Mouse (Mus musculus): ENCODE measurements around the gene Pten. TPM values are rescaled to one million over a fixed set of nuclear protein-coding genes. Genes with fewer than 3 reads are reported as not detected.
A peak's percentile ranks its signal among the peaks of the same experiment; 100 is the strongest.

Pten gene
- polyA plus RNA-seq, 1 experiment from 2014 or later: 12.9 TPM

DNA sequence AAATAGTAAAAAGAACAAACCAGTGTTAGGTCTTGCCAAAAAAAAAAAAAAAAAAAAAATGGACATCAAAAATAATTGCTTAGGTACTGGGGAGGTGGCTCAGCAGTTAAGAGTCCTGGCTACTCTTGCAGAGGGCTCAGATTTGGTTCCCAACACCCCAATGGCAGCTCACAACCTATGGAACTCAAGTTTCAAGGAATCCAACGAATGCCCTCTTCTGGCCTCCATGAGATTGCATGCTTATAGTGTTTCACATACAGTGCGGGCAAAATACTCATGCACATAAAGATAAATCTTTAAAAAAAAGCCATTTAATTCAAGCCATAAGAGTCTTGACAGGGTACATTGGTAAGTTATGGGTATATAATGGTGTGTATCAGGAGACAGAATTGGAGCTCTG is 72.6 kb downstream of the Pten start:
- H3K4me3 ChIP-seq (replicated peaks): no peak overlapping the region
- WGBS: 83% methylated on average over 2 of the region's 2 CpGs
- no peaks in the 10 kb centered on the region for H3K27me3 ChIP-seq (replicated peaks)
- H3K36me3 ChIP-seq: no peaks in the 10 kb centered on the region
- H3K4me1 ChIP-seq: no peaks in the 10 kb centered on the region
- H3K4me2 ChIP-seq: no peak overlapping the region
- no peak overlapping the region for H3K9ac ChIP-seq (replicated peaks)
- no peak overlapping the region for H3K27ac ChIP-seq (replicated peaks)
- ATAC-seq (ENCODE audit: low FRiP score): no peak
- H3K9me3 ChIP-seq (replicated peaks): no peaks in the 10 kb centered on the region

DNA sequence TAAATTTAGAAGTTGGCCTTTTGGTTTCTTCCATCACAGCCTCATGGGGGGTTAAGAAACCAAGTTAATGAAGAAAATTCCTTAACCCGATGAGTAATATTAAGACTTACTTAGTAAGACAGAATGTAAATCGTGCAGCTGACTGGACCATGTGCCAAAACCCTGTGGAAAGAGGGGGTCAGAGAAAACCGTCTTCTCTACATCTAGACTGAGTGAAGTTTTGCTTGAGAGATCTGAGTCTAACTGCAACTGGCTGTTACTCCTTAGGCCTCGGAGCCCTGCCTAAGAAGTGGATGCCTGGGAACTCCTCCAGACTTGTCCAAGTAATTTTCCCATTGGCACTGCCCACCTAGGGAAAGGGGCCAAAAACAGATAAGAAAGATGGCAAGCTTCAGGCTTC is 74.0 kb downstream of the Pten start:
- Histone ChIP-seq H3K27me3 (replicated peaks) (no peaks in the 10 kb centered on the region), H3K9me3 (replicated peaks) (no peaks in the 10 kb centered on the region), H3K4me2 (no peak overlapping the region), H3K27ac (replicated peaks) (no peak overlapping the region), H3K4me3 (replicated peaks) (no peak overlapping the region), H3K36me3 (no peaks in the 10 kb centered on the region), H3K9ac (replicated peaks) (no peak overlapping the region), H3K4me1 (no peaks in the 10 kb centered on the region)
- no peak for ATAC-seq (ENCODE audit: low FRiP score)
- 92% methylated on average over 4 of the region's 4 CpGs for WGBS

- H3K4me1 ChIP-seq: no peaks in the 10 kb centered on the region
- H3K36me3 ChIP-seq: no peaks in the 10 kb centered on the region
- 91% methylated on average over 6 of the region's 6 CpGs for WGBS
- no peak overlapping the region for H3K27ac ChIP-seq (replicated peaks)
- H3K4me3 ChIP-seq (replicated peaks): no peak overlapping the region
- H3K9me3 ChIP-seq (replicated peaks): no peaks in the 10 kb centered on the region
- no peaks in the 10 kb centered on the region for H3K27me3 ChIP-seq (replicated peaks)
- no peak overlapping the region for H3K9ac ChIP-seq (replicated peaks)
- no peak for ATAC-seq (ENCODE audit: low FRiP score)
- H3K4me2 ChIP-seq: no peak overlapping the region
Observed at GRCm38 (mm10) chr19:32840491-32840890, 83.2 kb downstream of the Pten start.

GRCm38 (mm10) chr19:32844486-32844885 is 87.2 kb downstream of the Pten start:
- WGBS: 90% methylated on average over 5 of the region's 5 CpGs
- no peaks in the 10 kb centered on the region for H3K27me3 ChIP-seq (replicated peaks)
- H3K4me2 ChIP-seq: no peak overlapping the region
- H3K9me3 ChIP-seq (replicated peaks): no peaks in the 10 kb centered on the region
- no peak overlapping the region for H3K27ac ChIP-seq (replicated peaks)
- no peak overlapping the region for H3K9ac ChIP-seq (replicated peaks)
- no peaks in the 10 kb centered on the region for H3K36me3 ChIP-seq
- no peak for ATAC-seq (ENCODE audit: low FRiP score)
- no peaks in the 10 kb centered on the region for H3K4me1 ChIP-seq
- H3K4me3 ChIP-seq (replicated peaks): no peak overlapping the region

GRCm38 (mm10) chr19:32848041-32848440 is 90.7 kb downstream of the Pten start:
- ATAC-seq (ENCODE audit: low FRiP score): no peak
- H3K4me1 ChIP-seq: no peaks in the 10 kb centered on the region
- H3K27ac ChIP-seq (replicated peaks): no peak overlapping the region
- no peaks in the 10 kb centered on the region for H3K27me3 ChIP-seq (replicated peaks)
- WGBS: 80% methylated on average over 3 of the region's 3 CpGs
- no peaks in the 10 kb centered on the region for H3K36me3 ChIP-seq
- no peak overlapping the region for H3K4me3 ChIP-seq (replicated peaks)
- no peak overlapping the region for H3K9ac ChIP-seq (replicated peaks)
- no peaks in the 10 kb centered on the region for H3K9me3 ChIP-seq (replicated peaks)
- H3K4me2 ChIP-seq: no peak overlapping the region

- H3K4me1 ChIP-seq: no peaks in the 10 kb centered on the region
- WGBS: 72% methylated on average over 3 of the region's 3 CpGs
- no peaks in the 10 kb centered on the region for H3K36me3 ChIP-seq
- no peaks in the 10 kb centered on the region for H3K27me3 ChIP-seq (replicated peaks)
- H3K4me2 ChIP-seq: no peak overlapping the region
- H3K27ac ChIP-seq (replicated peaks): no peak overlapping the region
- no peak for ATAC-seq (ENCODE audit: low FRiP score)
- no peak overlapping the region for H3K9ac ChIP-seq (replicated peaks)
- no peaks in the 10 kb centered on the region for H3K9me3 ChIP-seq (replicated peaks)
- no peak overlapping the region for H3K4me3 ChIP-seq (replicated peaks)
Observed at GRCm38 (mm10) chr19:32852306-32852705, 95.0 kb downstream of the Pten start.

DNA sequence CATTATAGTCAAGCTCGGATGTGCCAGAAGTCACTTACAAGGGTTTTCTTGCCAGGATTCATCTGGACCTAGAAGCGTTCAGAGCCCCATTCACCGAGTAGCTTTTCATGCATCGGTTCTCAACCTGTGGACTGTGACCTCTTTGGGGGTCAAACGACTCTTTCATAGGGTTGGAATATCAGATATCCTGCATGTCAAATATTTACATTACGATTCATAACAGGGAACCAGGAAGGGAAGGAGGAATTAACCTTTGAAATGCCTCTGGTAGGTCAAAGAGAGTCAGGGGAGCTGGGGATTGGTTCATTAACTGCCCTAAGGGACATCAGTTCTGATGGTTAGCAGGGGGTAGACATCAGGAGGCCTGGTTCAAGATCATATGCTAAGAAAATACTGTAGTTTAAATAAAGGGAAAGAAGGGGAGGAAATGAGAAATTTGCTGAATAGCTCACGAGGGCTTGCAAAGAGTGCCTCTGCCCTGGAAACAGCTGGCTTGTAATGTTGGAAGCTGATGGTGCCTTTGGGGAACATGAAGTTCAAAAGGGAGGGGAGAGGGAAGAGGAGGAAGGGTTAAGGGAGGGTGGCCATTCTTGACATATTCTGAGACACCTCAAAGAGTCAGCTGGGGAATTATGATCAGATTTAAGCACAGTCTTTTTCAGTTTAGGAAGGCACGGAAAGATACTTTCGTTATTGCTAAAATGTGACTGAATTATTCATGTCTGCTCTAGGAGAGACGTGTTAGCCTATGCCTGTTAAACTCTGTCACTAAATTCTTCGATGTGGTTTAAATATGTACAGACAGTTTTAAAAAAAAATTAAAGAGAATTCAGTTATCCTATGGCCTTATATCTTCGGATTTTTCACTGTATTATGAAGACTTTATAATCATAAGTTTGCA is 104.6 kb downstream of the Pten start:
- no peak overlapping the region for H3K9ac ChIP-seq (replicated peaks)
- no peaks in the 10 kb centered on the region for H3K36me3 ChIP-seq
- H3K4me3 ChIP-seq (replicated peaks): no peak overlapping the region
- no peak overlapping the region for H3K4me2 ChIP-seq
- H3K27ac ChIP-seq (replicated peaks): no peak overlapping the region
- H3K27me3 ChIP-seq (replicated peaks): no peaks in the 10 kb centered on the region
- H3K9me3 ChIP-seq (replicated peaks): no peaks in the 10 kb centered on the region
- peaks cover 8% of the 10 kb centered on the region for H3K4me1 ChIP-seq
- no peak for ATAC-seq (ENCODE audit: low FRiP score)
- WGBS: 74% methylated on average over 12 of the region's 12 CpGs

- no peaks in the 10 kb centered on the region for H3K27me3 ChIP-seq (replicated peaks)
- H3K27ac ChIP-seq (replicated peaks): no peak overlapping the region
- ATAC-seq (ENCODE audit: low FRiP score): no peak
- H3K4me3 ChIP-seq (replicated peaks): peak overlapping the region; percentile 19
- H3K9me3 ChIP-seq (replicated peaks): no peaks in the 10 kb centered on the region
- no peak overlapping the region for H3K9ac ChIP-seq (replicated peaks)
- peaks cover 15% of the 10 kb centered on the region for H3K4me1 ChIP-seq
- no peaks in the 10 kb centered on the region for H3K36me3 ChIP-seq
- WGBS: 9% methylated on average over 13 of the region's 13 CpGs
- H3K4me2 ChIP-seq: peak overlapping the region; percentile 56
Observed at GRCm38 (mm10) chr19:32866765-32867164, 109.5 kb downstream of the Pten start.

DNA sequence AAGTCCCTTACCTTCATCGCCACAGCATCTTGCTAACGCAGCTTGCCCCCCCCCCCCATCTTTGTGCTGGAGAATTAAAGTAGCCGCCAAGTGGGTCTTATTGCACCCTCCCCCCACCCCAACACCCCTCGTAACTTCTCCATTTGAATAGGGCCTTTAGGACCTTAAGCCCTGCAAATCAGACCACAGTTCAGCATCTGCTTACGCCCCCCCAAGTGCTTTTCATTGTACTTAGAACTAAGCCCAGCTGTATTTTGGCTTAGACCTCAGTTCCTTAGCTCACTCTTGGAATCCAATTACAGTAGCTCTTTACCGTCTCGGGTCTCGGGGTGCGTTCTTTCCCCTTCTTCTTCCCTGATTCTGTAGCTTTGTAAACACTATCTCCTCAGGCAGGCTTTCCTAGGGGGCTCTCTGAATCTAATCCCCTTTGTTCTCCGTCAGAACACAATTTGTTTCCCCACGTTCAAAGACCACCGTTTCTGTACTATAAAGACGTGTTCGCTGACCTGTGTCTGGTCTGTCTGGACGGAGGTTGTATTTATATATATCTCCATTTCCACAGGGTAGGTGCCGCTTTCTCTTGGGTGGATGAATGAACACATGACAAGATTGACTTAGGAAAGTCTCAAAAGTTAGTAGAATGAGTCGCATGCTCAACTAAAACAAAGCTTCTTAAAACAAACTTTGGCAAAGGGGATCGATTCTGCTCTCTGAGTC is 110.0 kb downstream of the Pten start:
- 11% methylated on average over 18 of the region's 18 CpGs for WGBS
- Histone ChIP-seq H3K27me3 (replicated peaks) (no peaks in the 10 kb centered on the region), H3K9me3 (replicated peaks) (no peaks in the 10 kb centered on the region), H3K9ac (replicated peaks) (no peak overlapping the region), H3K36me3 (no peaks in the 10 kb centered on the region), H3K4me1 (peaks cover 12% of the 10 kb centered on the region), H3K4me2 (peak overlapping the region; percentile 56), H3K4me3 (replicated peaks) (peak overlapping the region; percentile 19), H3K27ac (replicated peaks) (no peak overlapping the region)
- ATAC-seq (ENCODE audit: low FRiP score): 0 out of 2 replicates have a peak, but pooled peaks have one; percentile 27

DNA sequence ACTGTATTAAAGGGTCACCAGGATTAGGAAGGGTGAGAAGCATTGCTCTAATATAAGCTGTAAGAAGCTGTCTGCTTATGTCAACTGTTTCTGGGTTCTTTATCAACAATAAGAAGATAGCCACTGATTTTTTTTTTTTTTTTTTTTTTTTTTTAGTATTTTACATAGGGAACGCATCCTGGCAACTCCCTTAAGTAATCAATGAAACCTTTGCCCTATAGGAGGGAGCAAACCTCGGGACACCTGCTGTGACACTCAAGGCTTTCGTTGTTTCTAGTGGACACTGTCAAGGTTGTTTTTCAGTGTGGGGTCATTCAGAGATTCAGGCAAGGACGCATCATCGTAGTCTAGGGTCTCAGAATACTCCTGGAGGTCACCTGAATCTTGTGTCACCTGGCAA is 111.3 kb downstream of the Pten start:
- Histone ChIP-seq H3K4me2 (no peak overlapping the region), H3K9ac (replicated peaks) (no peak overlapping the region), H3K27me3 (replicated peaks) (no peaks in the 10 kb centered on the region), H3K4me1 (peaks cover 12% of the 10 kb centered on the region), H3K27ac (replicated peaks) (no peak overlapping the region), H3K36me3 (no peaks in the 10 kb centered on the region), H3K4me3 (replicated peaks) (no peak overlapping the region), H3K9me3 (replicated peaks) (no peaks in the 10 kb centered on the region)
- no peak for ATAC-seq (ENCODE audit: low FRiP score)
- 58% methylated on average over 5 of the region's 5 CpGs for WGBS

DNA sequence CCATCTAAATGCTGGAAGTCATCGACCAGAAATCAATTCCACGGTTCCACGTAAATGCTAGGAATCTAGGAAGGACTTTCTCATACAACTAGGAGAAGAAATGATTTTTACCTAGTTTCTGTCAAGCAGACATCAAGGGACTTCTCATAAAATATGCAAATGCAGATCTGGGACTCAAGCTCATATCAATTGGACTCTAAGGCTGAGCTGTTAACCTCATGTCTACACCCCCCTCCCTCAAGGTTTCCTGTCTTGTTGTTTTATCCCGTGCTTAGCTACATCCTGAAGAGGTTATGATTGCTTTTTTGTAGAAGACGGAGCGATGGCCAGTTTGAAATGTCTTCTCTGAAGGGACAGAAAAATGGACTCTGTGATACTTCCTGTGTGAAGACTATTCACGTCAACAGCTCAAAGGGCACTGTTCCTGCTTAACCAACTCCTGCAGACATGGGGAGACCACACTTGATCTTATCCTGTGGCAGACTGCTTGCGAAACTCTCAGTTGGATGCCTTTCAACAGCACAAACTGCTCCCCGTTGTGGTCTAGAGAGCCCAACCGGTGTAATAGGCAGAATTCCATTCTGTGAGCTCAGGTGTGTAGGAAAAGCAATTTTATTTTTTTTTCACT is 111.9 kb downstream of the Pten start:
- ATAC-seq (ENCODE audit: low FRiP score): no peak
- 43% methylated on average over 10 of the region's 10 CpGs for WGBS

More for the DNA sequence above, 111.9 kb downstream of the Pten start:
- Histone ChIP-seq H3K4me2 (no peak overlapping the region), H3K4me3 (replicated peaks) (no peak overlapping the region), H3K27ac (replicated peaks) (no peak overlapping the region), H3K9ac (replicated peaks) (no peak overlapping the region), H3K4me1 (peaks cover 12% of the 10 kb centered on the region), H3K36me3 (no peaks in the 10 kb centered on the region), H3K9me3 (replicated peaks) (no peaks in the 10 kb centered on the region), H3K27me3 (replicated peaks) (no peaks in the 10 kb centered on the region)

Measured in neural tube, embryonic 15.5 days (tissue).